Mouse (Mus musculus) midbrain, embryonic 10.5 days (tissue): ENCODE data around the gene Cdsn. TPM values are rescaled to one million over a fixed set of nuclear protein-coding genes. Genes with fewer than 3 reads are reported as not detected.
A peak's percentile ranks its signal among the peaks of the same experiment; 100 is the strongest.
"Not testable (repeated sequence)": the region's sequence is repeated elsewhere in the genome, so short reads cannot be mapped to it uniquely, and the experiment has no call there.

Experiments used
- DNase-seq: peaks from one replicate; pipeline ENCODE4 v3.0.0-alpha.2; 2017; ENCODE audit warnings: low spot score
- H3K27ac ChIP-seq: fragments of 300-500 bp; sonication (generic); replicated peaks from 2 replicates; pipeline ENCODE4 v1.5.1; 2016; ENCODE audit warnings: mild to moderate bottlenecking
- H3K27me3 ChIP-seq: fragments of 300-500 bp; sonication (generic); 2 replicates; pipeline ENCODE4 v1.6.1; 2016; ENCODE audit warnings: low read depth, mild to moderate bottlenecking; ENCODE audit not compliant: poor library complexity, severe bottlenecking
- H3K36me3 ChIP-seq: fragments of 300-500 bp; sonication (generic); 2 replicates; pipeline ENCODE4 v1.6.1; 2016; ENCODE audit warnings: mild to moderate bottlenecking, moderate library complexity
- H3K4me1 ChIP-seq: fragments of 300-500 bp; sonication (generic); 2 replicates; pipeline ENCODE4 v1.6.1; 2016
- H3K4me3 ChIP-seq: fragments of 300-500 bp; sonication (generic); 2 replicates; pipeline ENCODE4 v1.5.1; 2016; ENCODE audit warnings: mild to moderate bottlenecking, moderate library complexity
- H3K9me3 ChIP-seq: fragments of 300-500 bp; sonication (generic); replicated peaks from 2 replicates; pipeline ENCODE4 v1.6.1; 2016; ENCODE audit warnings: mild to moderate bottlenecking
- WGBS: fragments of 180-500 bp; shearing (Covaris S2); methylation state at CpG from one replicate; pipeline ENCODE4 v1.1.7; 2016; 5-methylcytosine and 5-hydroxymethylcytosine counted together
- polyA plus RNA-seq: library from polyadenylated mRNA; unstranded; fragments of >200 nt; fragmentation: Nextera tagmentation; extraction: Ambion mirVana; gene quantifications from 2 replicates; pipeline ENCODE4 v1.2.1, GENCODE M21; 2016

Cdsn gene
- 0.07 and 0.10 TPM in 2 replicates for polyA plus RNA-seq

DNA sequence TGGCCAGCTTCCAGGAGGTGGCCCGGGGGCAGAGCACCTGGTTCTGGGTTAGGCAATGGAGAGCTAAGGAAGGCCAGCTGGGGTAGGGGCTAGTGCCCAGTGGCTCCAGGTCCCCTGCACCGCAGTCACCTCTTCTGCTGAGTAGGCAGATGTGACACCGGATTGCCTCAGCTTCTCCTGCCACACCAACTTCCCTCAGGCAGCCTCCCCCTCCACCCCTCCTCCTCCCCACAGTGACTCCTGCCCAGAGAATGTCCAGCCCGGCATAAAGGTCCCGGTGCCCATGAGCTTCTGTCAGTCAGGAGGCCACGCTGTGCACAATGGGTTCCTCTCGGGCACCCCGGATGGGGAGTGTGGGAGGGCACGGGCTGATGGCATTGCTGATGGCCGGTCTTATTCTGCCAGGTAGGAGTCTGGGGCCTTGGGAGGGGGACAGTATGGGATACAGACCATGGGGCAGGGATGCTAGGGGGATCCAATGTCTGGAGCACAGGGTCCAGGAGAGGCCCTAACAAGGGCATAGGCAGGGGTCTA lies at the start of gene Cdsn:
TSS of gene Cdsn (plus strand) at position 248 of the 534 bp plus-strand sequence.
- H3K27me3 ChIP-seq: peaks cover 12% of the 10 kb centered on the region; the same call in 1 of the 2 replicates
- DNase-seq: no peak
- H3K4me1 ChIP-seq: peaks cover 3% of the 10 kb centered on the region; the same call in 1 of the 2 replicates
- H3K9me3 ChIP-seq: no peaks in the 10 kb centered on the region
- H3K4me3 ChIP-seq: no peak within 1 kb of the TSS
- peak within 1 kb of the TSS; percentile 1; the same call in 1 of the 2 replicates for H3K27ac ChIP-seq
- 85% methylated on average over 10 of the region's 10 CpGs for WGBS
- H3K36me3 ChIP-seq: no peaks in the 10 kb centered on the region

DNA sequence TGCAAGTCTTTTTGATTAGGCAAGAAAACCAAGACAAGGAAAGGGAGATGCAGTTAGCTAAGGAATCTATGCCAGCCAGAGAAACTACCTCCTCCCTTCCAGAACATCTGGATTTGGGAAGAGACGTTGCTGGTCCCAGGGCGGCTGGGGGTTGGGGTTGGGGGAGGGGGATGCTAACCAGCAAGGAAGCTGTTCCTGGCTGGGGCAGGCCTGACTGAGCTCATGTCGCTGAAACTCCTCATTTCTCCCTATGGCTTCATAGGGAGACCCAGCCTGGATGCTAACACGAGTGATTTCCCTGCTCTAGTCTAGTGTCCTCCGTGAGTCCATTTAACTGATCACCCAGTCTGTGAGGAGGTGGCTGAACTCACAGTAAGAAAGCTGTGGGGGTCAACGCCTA lies 49.7 kb upstream of the Cdsn start:
- WGBS: 1% methylated on average over 6 of the region's 6 CpGs
- Histone ChIP-seq H3K36me3 (no peaks in the 10 kb centered on the region), H3K4me3 (no peak overlapping the region), H3K9me3 (no peaks in the 10 kb centered on the region), H3K4me1 (peaks cover 29% of the 10 kb centered on the region), H3K27me3 (peaks cover 61% of the 10 kb centered on the region), H3K27ac (no peak overlapping the region)
- no peak for DNase-seq

GRCm38 (mm10) chr17:35502762-35503161 lies 49.2 kb upstream of the Cdsn start:
- peaks cover 32% of the 10 kb centered on the region for H3K4me1 ChIP-seq
- no peak overlapping the region for H3K27ac ChIP-seq
- WGBS: 28% methylated on average over 5 of the region's 5 CpGs
- no peaks in the 10 kb centered on the region for H3K36me3 ChIP-seq
- H3K9me3 ChIP-seq: no peaks in the 10 kb centered on the region
- DNase-seq: no peak
- H3K27me3 ChIP-seq: peaks cover 67% of the 10 kb centered on the region
- H3K4me3 ChIP-seq: no peak overlapping the region

- peaks cover 33% of the 10 kb centered on the region for H3K4me1 ChIP-seq
- 20% methylated on average over 5 of the region's 5 CpGs for WGBS
- no peak for DNase-seq
- H3K9me3 ChIP-seq: no peaks in the 10 kb centered on the region
- H3K36me3 ChIP-seq: no peaks in the 10 kb centered on the region
- H3K27me3 ChIP-seq: peaks cover 78% of the 10 kb centered on the region
- H3K4me3 ChIP-seq: no peak overlapping the region
- no peak overlapping the region for H3K27ac ChIP-seq
Measured at GRCm38 (mm10) chr17:35503849-35504248, 48.1 kb upstream of the Cdsn start.

GRCm38 (mm10) chr17:35504628-35505481 lies 47.1 kb upstream of the Cdsn start:
- Histone ChIP-seq H3K4me3 (no peak overlapping the region), H3K9me3 (no peaks in the 10 kb centered on the region), H3K36me3 (no peaks in the 10 kb centered on the region), H3K27me3 (peaks cover 87% of the 10 kb centered on the region), H3K4me1 (peaks cover 39% of the 10 kb centered on the region), H3K27ac (peak overlapping the region; percentile 18; the same call in 1 of the 2 replicates)
- no peak for DNase-seq
- WGBS: 7% methylated on average over 8 of the region's 8 CpGs

DNA sequence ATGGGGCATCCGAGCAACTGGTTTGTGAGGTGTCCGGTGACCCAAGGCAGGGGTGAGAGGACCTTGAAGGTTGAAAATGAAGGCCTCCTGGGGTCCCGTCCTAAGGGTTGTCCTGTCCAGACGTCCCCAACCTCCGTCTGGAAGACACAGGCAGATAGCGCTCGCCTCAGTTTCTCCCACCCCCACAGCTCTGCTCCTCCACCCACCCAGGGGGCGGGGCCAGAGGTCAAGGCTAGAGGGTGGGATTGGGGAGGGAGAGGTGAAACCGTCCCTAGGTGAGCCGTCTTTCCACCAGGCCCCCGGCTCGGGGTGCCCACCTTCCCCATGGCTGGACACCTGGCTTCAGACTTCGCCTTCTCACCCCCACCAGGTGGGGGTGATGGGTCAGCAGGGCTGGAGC lies 46.2 kb upstream of the Cdsn start, which contains the start of gene Pou5f1:
TSS of gene Pou5f1 (plus strand) at position 243 of the 400 bp plus-strand sequence.
- DNase-seq: no peak
- H3K36me3 ChIP-seq: no peaks in the 10 kb centered on the region
- peak within 1 kb of the TSS; percentile 18; the same call in 1 of the 2 replicates for H3K27ac ChIP-seq
- peaks cover 39% of the 10 kb centered on the region for H3K4me1 ChIP-seq
- H3K9me3 ChIP-seq: no peaks in the 10 kb centered on the region
- peaks cover 84% of the 10 kb centered on the region for H3K27me3 ChIP-seq
- WGBS: 12% methylated on average over 13 of the region's 13 CpGs
- H3K4me3 ChIP-seq: no peak within 1 kb of the TSS

GRCm38 (mm10) chr17:35506881-35507280 lies 45.0 kb upstream of the Cdsn start:
- peaks cover 78% of the 10 kb centered on the region for H3K27me3 ChIP-seq
- DNase-seq: no peak
- no peaks in the 10 kb centered on the region for H3K36me3 ChIP-seq
- peaks cover 39% of the 10 kb centered on the region for H3K4me1 ChIP-seq
- no peaks in the 10 kb centered on the region for H3K9me3 ChIP-seq
- H3K27ac ChIP-seq: no peak overlapping the region
- 9% methylated on average over 10 of the region's 10 CpGs for WGBS
- no peak overlapping the region for H3K4me3 ChIP-seq

GRCm38 (mm10) chr17:35507556-35508260 lies 44.2 kb upstream of the Cdsn start:
- peaks cover 31% of the 10 kb centered on the region for H3K4me1 ChIP-seq
- peaks cover 69% of the 10 kb centered on the region for H3K27me3 ChIP-seq
- H3K4me3 ChIP-seq: no peak overlapping the region
- 22% methylated on average over 13 of the region's 13 CpGs for WGBS
- no peak overlapping the region for H3K27ac ChIP-seq
- peaks cover 7% of the 10 kb centered on the region for H3K36me3 ChIP-seq
- DNase-seq: no peak
- no peaks in the 10 kb centered on the region for H3K9me3 ChIP-seq

DNA sequence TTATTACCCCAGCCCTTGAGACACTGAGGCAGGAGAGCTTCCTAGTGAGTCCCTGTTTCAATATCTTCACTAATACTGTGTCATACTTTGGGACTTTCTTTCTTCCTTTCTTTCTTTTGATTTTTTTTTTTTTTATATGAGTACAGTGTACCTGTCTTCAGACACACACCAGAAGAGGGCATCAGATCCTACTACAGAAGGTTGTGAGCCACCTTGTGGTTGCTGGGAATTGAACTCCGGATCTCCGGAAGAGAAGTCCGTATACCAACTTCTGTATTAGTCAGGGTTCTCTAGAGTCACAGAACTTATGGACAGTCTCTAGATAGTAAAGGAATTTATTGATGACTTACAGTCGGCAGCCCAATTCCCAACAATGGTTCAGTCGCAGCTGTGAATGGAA lies 43.6 kb upstream of the Cdsn start:
- Histone ChIP-seq H3K4me1 (peaks cover 30% of the 10 kb centered on the region), H3K27me3 (peaks cover 65% of the 10 kb centered on the region), H3K36me3 (peaks cover 13% of the 10 kb centered on the region)
- H3K9me3 ChIP-seq, H3K27ac ChIP-seq, H3K4me3 ChIP-seq, DNase-seq: not testable (repeated sequence)
- WGBS: 53% methylated on average over 5 of the region's 5 CpGs

GRCm38 (mm10) chr17:35509284-35509683 lies 42.6 kb upstream of the Cdsn start:
- 37% methylated on average over 8 of the region's 8 CpGs for WGBS
- Histone ChIP-seq H3K4me3 (no peak overlapping the region), H3K27me3 (peaks cover 55% of the 10 kb centered on the region), H3K27ac (no peak overlapping the region), H3K4me1 (peaks cover 27% of the 10 kb centered on the region), H3K9me3 (no peaks in the 10 kb centered on the region), H3K36me3 (peaks cover 18% of the 10 kb centered on the region)
- DNase-seq: peak; percentile 44

DNA sequence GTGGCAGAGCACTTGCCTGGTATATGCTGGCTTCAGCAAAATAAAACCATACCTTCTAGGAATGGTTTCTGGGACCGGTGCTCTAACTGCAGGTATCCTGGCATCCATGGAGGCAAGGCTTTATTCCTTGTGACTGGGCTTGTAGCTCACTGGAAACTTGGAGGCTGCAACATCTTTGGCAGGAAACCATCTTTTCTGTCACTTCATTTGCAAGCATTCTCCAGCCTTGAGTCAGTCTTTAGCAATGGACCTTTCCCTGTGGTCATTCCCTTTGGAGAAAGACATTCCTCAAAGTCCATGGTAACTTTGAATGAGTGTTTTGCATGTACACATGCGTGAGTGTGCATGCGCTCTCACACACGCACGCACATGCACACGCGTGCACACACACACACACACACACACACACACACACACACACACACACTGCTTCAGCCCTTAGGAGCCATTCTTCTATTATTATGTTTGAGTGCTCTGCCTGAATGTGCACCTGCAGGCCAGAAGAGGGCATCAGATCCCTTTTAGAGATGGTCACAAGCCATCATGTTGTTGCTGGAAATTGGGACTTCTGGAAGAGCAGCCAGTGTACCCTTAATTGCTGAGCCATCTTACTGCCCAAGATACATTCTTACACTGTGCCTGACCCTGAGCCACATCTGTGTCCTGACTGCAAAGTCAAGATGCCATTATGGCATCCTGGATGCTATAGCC lies 38.9 kb upstream of the Cdsn start:
- peaks cover 40% of the 10 kb centered on the region for H3K4me1 ChIP-seq
- no peaks in the 10 kb centered on the region for H3K9me3 ChIP-seq
- no peak overlapping the region for H3K27ac ChIP-seq
- DNase-seq: no peak
- H3K36me3 ChIP-seq: peaks cover 22% of the 10 kb centered on the region
- H3K4me3 ChIP-seq: no peak overlapping the region
- H3K27me3 ChIP-seq: peaks cover 25% of the 10 kb centered on the region
- WGBS: 95% methylated on average over 7 of the region's 7 CpGs

- no peaks in the 10 kb centered on the region for H3K9me3 ChIP-seq
- peaks cover 22% of the 10 kb centered on the region for H3K36me3 ChIP-seq
- peak overlapping the region; percentile 58 for H3K27ac ChIP-seq
- H3K27me3 ChIP-seq: peaks cover 17% of the 10 kb centered on the region
- 21% methylated on average over 2 of the region's 2 CpGs for WGBS
- H3K4me3 ChIP-seq: peak overlapping the region; percentile 75; the same call in 1 of the 2 replicates
- DNase-seq: peak; percentile 77
- peaks cover 46% of the 10 kb centered on the region for H3K4me1 ChIP-seq
Measured at GRCm38 (mm10) chr17:35513886-35514285, 38.0 kb upstream of the Cdsn start.
